7 mouse cellular contexts compared by ENCODE assay signal in genomic region chr13:43200473-43200872, GRCm38 (mm10). TPM values are rescaled to one million over a fixed set of nuclear protein-coding genes. Genes with fewer than 3 reads are reported as not detected.
A peak's percentile ranks its signal among the peaks of the same experiment; 100 is the strongest.
DNase-seq lines count a peak whose midpoint lies in the region; ATAC-seq and TF ChIP-seq lines count a peak whose summit lies in the region.

No protein-coding gene starts in this region.

- no peaks in the 10 kb centered on the region for H3K27me3 ChIP-seq in hindbrain, embryonic 10.5 days (ENCODE audit: insufficient read depth, poor library complexity, severe bottlenecking)
- no peaks in the 10 kb centered on the region for H3K27me3 ChIP-seq in hindbrain, embryonic 12.5 days
- no peaks in the 10 kb centered on the region for H3K27me3 ChIP-seq in midbrain, embryonic 13.5 days
- no peaks in the 10 kb centered on the region for H3K27me3 ChIP-seq in midbrain, embryonic 11.5 days (ENCODE audit: control insufficient read depth, insufficient read depth, low read length)
- H3K27me3 ChIP-seq in midbrain, postnatal 0 days (ENCODE audit: insufficient read depth, low read length), result no peaks in the 10 kb centered on the region

- no peaks in the 10 kb centered on the region for H3K36me3 ChIP-seq in hindbrain, embryonic 10.5 days
- H3K36me3 ChIP-seq in hindbrain, embryonic 12.5 days, result no peaks in the 10 kb centered on the region
- H3K36me3 ChIP-seq in midbrain, embryonic 13.5 days, result peaks cover 9% of the 10 kb centered on the region
- H3K36me3 ChIP-seq in midbrain, embryonic 11.5 days (ENCODE audit: control insufficient read depth, insufficient read depth, low read length), result no peaks in the 10 kb centered on the region
- peaks cover 5% of the 10 kb centered on the region for H3K36me3 ChIP-seq in midbrain, postnatal 0 days (ENCODE audit: insufficient read depth, low read length)

- no peak overlapping the region for H3K4me2 ChIP-seq in hindbrain, embryonic 12.5 days (replicated peaks)
- no peak overlapping the region for H3K4me2 ChIP-seq in midbrain, embryonic 13.5 days (replicated peaks)
- no peak overlapping the region for H3K4me2 ChIP-seq in midbrain, embryonic 11.5 days
- H3K4me2 ChIP-seq in midbrain, postnatal 0 days (ENCODE audit: low read depth, low read length, poor library complexity, severe bottlenecking), result no peak overlapping the region

- TF ChIP-seq CTCF in midbrain, postnatal 0 days (IDR thresholded peaks at IDR 0.05), result peak; percentile 34

- no peak for DNase-seq in hindbrain, embryonic 10.5 days (ENCODE audit: low spot score)
- DNase-seq in midbrain, embryonic 11.5 days (ENCODE audit: low spot score, missing footprints), result no peak
- DNase-seq in R1 (ENCODE audit: low read depth, low spot score) (peak; percentile 39), adipocyte (ENCODE audit: low spot score) (no peak)
- no peak for DNase-seq in midbrain, postnatal 0 days (ENCODE audit: low spot score)

- 64% methylated on average over 22 of the region's 22 CpGs for WGBS in hindbrain, embryonic 10.5 days
- WGBS in hindbrain, embryonic 12.5 days, result 66% methylated on average over 22 of the region's 22 CpGs
- WGBS in midbrain, embryonic 13.5 days, result 76% methylated on average over 22 of the region's 22 CpGs
- WGBS in midbrain, embryonic 11.5 days, result 77% methylated on average over 22 of the region's 22 CpGs
- WGBS in midbrain, postnatal 0 days, result 79% methylated on average over 22 of the region's 22 CpGs

- H3K9me3 ChIP-seq in hindbrain, embryonic 10.5 days, result no peaks in the 10 kb centered on the region
- no peaks in the 10 kb centered on the region for H3K9me3 ChIP-seq in hindbrain, embryonic 12.5 days (replicated peaks)
- no peaks in the 10 kb centered on the region for H3K9me3 ChIP-seq in midbrain, embryonic 13.5 days
- no peaks in the 10 kb centered on the region for H3K9me3 ChIP-seq in midbrain, embryonic 11.5 days (ENCODE audit: control insufficient read depth, low read length)
- H3K9me3 ChIP-seq in midbrain, postnatal 0 days (ENCODE audit: low read length), result no peaks in the 10 kb centered on the region

- H3K4me1 ChIP-seq in hindbrain, embryonic 10.5 days (replicated peaks), result peaks cover 4% of the 10 kb centered on the region; the same call in 1 of the 2 replicates
- no peaks in the 10 kb centered on the region for H3K4me1 ChIP-seq in hindbrain, embryonic 12.5 days
- no peaks in the 10 kb centered on the region for H3K4me1 ChIP-seq in midbrain, embryonic 13.5 days (replicated peaks)
- H3K4me1 ChIP-seq in midbrain, embryonic 11.5 days (ENCODE audit: control insufficient read depth, insufficient read depth, low read length), result no peaks in the 10 kb centered on the region
- H3K4me1 ChIP-seq in midbrain, postnatal 0 days (ENCODE audit: insufficient read depth, low read length), result no peaks in the 10 kb centered on the region

- no peak overlapping the region for H3K9ac ChIP-seq in hindbrain, embryonic 12.5 days
- no peak overlapping the region for H3K9ac ChIP-seq in midbrain, embryonic 13.5 days (replicated peaks)
- no peak overlapping the region for H3K9ac ChIP-seq in midbrain, embryonic 11.5 days (ENCODE audit: low read length)
- no peak overlapping the region for H3K9ac ChIP-seq in midbrain, postnatal 0 days (replicated peaks; ENCODE audit: low read length, poor library complexity, severe bottlenecking)

- H3K27ac ChIP-seq in hindbrain, embryonic 10.5 days, result no peak overlapping the region
- no peak overlapping the region for H3K27ac ChIP-seq in hindbrain, embryonic 12.5 days
- H3K27ac ChIP-seq in midbrain, embryonic 13.5 days, result no peak overlapping the region
- H3K27ac ChIP-seq in midbrain, embryonic 11.5 days (ENCODE audit: low read depth, low read length), result no peak overlapping the region
- H3K27ac ChIP-seq in midbrain, postnatal 0 days (ENCODE audit: low read depth, low read length), result no peak overlapping the region

- 0 out of 2 replicates have a peak overlapping the region, but pooled peaks have one; percentile 14 for H3K4me3 ChIP-seq in hindbrain, embryonic 10.5 days
- no peak overlapping the region for H3K4me3 ChIP-seq in hindbrain, embryonic 12.5 days
- H3K4me3 ChIP-seq in midbrain, embryonic 13.5 days (replicated peaks), result no peak overlapping the region
- no peak overlapping the region for H3K4me3 ChIP-seq in midbrain, embryonic 11.5 days (ENCODE audit: low read depth, low read length)
- H3K4me3 ChIP-seq in midbrain, postnatal 0 days (ENCODE audit: low read depth, low read length), result no peak overlapping the region

- ATAC-seq in hindbrain, embryonic 12.5 days (ENCODE audit: low FRiP score), result no peak
- peak; percentile 50 for ATAC-seq in midbrain, embryonic 13.5 days
- ATAC-seq in midbrain, embryonic 11.5 days (ENCODE audit: low FRiP score), result no peak
- ATAC-seq in midbrain, postnatal 0 days (ENCODE audit: low FRiP score), result no peak

RNA-seq across cellular contexts. Expression of gene Tbc1d7, which starts 29.2 kb away (rescaled TPM):
- polyA plus RNA-seq in hindbrain, embryonic 10.5 days (2016; fragmentation: Nextera tagmentation; extraction: Ambion mirVana), result 62.8 and 73.2 TPM in 2 replicates
- polyA plus RNA-seq in hindbrain, embryonic 12.5 days (2016; fragmentation: Nextera tagmentation; extraction: Ambion mirVana), result 73.2 and 74.9 TPM in 2 replicates
- 87.6 and 101 TPM in 2 replicates for polyA plus RNA-seq in midbrain, embryonic 13.5 days (2015; fragmentation: Nextera tagmentation; extraction: Ambion mirVana)
- 70.2 and 71.5 TPM in 2 replicates for polyA plus RNA-seq in midbrain, embryonic 11.5 days (2014; fragmentation: Nextera tagmentation; extraction: Ambion mirVana)
- total RNA-seq in midbrain, postnatal 0 days (2014; rRNA removed), result 30.8 and 48.9 TPM in 2 replicates
- polyA plus RNA-seq in midbrain, postnatal 0 days (2015; fragmentation: Nextera tagmentation; extraction: Ambion mirVana), result 85.9 and 94.3 TPM in 2 replicates
